Mouse (Mus musculus): ENCODE data around the gene Ldb3.

DNA sequence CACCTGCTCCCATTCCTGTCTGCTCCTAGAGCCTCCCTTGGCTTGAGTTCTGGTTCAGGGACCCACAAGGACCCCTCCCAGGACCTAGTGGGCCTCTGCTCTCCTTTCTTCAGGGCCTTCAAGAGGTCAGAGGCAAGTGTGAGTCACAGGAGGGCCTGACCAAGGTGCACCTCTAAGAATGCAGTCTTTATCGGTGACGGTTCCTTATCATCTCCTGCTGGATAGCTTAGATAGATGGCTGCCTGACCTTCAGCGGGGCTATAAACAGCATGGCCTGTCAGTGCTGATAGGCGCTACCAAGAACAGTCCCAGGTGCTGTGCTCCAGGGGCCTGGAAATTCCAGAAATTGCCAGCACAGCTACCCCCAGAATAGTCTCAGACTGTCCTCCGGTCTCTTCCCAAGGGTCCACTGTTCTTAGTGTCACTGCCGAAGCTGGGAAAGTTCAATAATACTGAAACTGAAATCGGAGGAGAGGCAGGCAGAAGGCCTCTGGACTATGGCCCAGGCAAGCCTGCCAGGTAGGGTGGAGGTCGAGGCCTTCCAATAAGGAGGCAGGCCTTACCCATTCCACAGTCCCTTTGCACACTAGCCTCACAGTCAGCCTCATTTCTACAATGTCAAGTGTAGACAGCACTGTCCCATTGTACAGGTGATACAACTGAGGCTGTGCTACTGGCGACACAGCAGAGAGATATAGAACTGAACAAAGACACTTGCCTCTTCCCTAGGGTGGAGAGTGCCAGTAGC is 3.0 kb downstream of the Ldb3 start:
- TF ChIP-seq POLR2A (IDR thresholded peaks at IDR 0.05; ENCODE audit: low read depth, low read length): no peak
- TF ChIP-seq CTCF (IDR thresholded peaks at IDR 0.05; ENCODE audit: borderline replicate concordance, insufficient read depth, low read length): no peak

All from embryonic fibroblast, embryonic 13.5 days (primary cell).